Mouse (Mus musculus): ENCODE data around the gene Lingo1.

DNA sequence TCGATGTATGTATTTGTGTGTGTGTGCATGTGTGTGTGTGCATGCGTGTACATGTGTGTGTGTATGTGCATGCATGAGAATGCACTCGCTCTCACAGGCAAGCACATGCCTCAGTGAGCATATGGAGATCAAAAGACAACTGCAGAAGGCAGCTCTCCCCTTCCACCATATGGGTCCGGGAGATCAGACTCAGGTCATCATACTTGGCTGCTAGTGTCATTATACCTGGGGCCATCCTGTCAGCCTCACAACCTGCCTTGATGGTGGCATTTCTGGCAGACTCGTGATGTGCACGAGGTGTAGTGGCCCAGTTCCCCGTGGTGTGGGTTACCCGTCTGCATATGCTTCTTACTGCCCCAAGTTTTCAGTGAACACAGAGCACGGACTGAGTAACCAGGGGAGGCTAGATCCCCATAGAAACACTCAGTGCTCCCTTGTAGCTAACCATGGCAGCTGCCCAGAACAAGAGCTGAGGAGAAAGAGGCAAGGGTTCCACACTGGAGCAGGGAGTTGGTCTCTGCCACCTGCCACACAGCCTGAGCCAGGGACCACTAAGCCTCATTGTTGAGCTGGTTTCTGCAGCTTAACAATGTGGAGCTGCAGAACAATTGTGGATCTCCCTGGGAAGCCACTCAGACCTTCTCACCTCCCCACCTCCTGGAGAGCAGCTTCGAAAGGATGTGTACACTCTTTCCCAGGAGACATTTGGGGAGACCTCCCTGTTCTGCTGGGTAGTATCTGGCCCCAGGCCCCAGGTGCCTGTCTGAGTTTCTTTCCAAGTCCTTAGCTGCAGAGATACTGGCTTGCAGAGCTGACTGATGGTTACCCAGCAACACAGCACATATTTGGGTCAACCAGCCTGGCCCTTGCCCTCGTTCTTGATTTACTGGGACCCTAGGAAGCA, 212.9 kb downstream of the Lingo1 start:
- TF ChIP-seq POLR2A (IDR thresholded peaks at IDR 0.05; ENCODE audit: insufficient read depth, low read length) (no peak), CTCF (IDR thresholded peaks at IDR 0.05; ENCODE audit: low read depth, low read length) (no peak)
